Mouse (Mus musculus): ENCODE measurements at regions not wholly inside any gene's neighbourhood (a gene's known extent, or its start where the extent isn't known, plus 50 kb on each side); places are given as distances from the start of the nearest gene placed in this dataset.
"Not testable (repeated sequence)": the region's sequence is repeated elsewhere in the genome, so short reads cannot be mapped to it uniquely, and the experiment has no call there.

DNA sequence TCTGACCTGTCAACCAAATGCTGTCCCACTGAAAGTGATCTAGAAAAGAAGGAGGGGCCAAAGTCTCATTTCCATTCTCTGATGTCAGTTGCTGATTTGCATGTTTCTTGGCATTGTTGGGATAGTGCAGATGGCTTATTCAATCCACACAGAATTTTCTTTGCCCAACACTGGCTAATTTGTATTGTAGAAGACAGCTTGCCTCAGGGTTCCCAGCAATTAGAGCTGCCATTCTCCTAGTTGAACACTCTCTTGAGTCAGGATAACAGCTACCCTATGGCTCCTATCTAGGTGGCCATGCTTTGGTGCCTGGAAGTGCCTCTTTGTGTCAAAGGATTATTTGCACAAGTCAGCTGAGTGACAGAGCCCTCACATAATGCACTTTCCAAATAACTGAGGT is 569.0 kb downstream of the Lrriq3 start:
- Histone ChIP-seq H3K4me3 (no peak overlapping the region), H3K4me2 (no peak overlapping the region), H3K9me3 (no peaks in the 10 kb centered on the region), H3K4me1 (no peaks in the 10 kb centered on the region), H3K9ac (no peak overlapping the region), H3K27ac (no peak overlapping the region), H3K27me3 (no peaks in the 10 kb centered on the region), H3K36me3 (no peaks in the 10 kb centered on the region)
- ATAC-seq (ENCODE audit: borderline replicate concordance, extremely low read depth, low FRiP score, low TSS enrichment) = no peak

DNA sequence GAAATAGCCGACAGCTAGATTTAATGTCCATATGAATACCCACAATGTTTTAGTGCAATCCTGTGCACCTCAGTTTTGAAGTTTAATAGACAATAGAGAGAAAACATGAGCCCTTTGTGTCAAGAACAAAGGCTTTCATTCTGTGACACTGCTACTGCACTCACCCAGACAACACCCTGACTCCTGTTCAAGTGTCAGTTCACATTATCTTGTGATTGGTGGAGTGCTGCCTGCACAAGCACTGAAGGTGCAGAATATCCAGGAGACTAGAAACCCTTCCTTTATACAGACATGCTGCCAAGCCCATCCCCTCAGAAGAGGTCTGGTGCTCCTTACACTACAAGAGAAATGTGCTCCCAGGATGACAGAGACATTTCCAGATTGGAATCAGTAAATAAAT is 579.3 kb downstream of the Lrriq3 start:
- Histone ChIP-seq H3K36me3 (no peaks in the 10 kb centered on the region), H3K27ac (no peak overlapping the region), H3K4me1 (no peaks in the 10 kb centered on the region), H3K4me3 (no peak overlapping the region), H3K27me3 (no peaks in the 10 kb centered on the region), H3K9me3 (no peaks in the 10 kb centered on the region), H3K4me2 (no peak overlapping the region), H3K9ac (no peak overlapping the region)
- no peak for ATAC-seq (ENCODE audit: borderline replicate concordance, extremely low read depth, low FRiP score, low TSS enrichment)
- 82% methylated on average over 1 of the region's 1 CpGs for WGBS

DNA sequence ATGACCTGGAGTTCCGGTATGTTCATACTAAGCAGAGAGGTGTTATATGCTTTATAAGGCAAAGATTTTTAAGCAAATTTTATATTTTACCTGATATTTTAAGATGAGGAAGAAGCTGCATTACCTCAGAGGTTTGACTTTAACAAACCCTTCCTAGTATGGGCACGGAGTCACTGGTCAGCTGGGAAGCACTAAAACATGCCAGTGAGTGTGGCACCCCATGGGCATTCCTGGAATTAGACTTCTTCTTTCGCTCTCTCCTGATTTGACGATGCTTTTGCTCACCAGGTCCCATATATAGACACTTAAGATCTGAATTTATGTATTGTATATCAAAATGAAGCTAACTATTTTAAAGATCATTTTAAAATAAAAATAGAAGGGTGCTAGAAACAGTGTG is 587.0 kb downstream of the Lrriq3 start:
- no peaks in the 10 kb centered on the region for H3K27me3 ChIP-seq
- H3K4me1 ChIP-seq = no peaks in the 10 kb centered on the region
- H3K9me3 ChIP-seq = no peaks in the 10 kb centered on the region
- H3K36me3 ChIP-seq = no peaks in the 10 kb centered on the region
- no peak for ATAC-seq (ENCODE audit: borderline replicate concordance, extremely low read depth, low FRiP score, low TSS enrichment)
- no peak overlapping the region for H3K9ac ChIP-seq
- 82% methylated on average over 4 of the region's 4 CpGs for WGBS
- H3K4me2 ChIP-seq = no peak overlapping the region
- no peak overlapping the region for H3K27ac ChIP-seq
- H3K4me3 ChIP-seq = no peak overlapping the region

DNA sequence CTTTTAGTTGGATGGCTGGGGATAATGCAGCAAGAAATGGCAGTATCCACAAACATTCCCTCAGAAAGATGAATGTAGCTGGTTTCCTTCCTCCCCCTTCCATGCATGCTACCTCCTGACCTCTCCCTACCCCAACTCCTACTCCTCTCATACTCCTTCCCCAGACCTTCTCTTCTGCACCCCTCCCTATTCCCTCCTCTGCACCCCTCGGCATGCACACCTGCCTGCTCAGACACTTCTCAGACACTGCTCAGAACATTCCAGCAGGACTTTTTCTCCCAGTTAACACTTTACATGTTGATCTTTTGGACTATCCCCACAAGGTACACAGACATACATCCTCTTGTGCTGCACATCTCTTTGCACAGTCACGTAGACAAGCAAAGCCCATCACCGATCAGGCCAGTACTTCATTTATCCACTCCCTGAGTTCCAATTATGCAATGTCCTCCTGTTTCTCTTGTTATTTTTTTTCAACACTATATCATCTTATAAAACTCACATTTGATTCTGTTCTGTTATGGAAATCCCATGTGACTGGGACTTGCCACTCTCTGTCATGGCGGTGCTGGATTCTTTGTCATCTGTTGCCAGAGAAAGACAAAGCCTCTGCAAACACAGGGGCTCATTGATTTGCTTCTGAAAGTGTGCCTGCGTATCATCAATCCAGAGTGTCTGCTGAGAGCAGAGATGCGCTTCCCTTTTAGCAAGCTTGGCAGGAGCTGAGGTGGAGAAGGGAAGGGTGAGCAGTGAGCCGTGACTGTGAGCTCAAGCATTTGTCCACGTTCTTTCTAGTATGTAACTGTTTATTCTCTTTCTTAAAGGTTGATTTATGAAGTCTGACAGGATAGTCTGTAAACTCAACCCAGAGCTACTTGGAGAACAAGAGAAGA is 589.9 kb downstream of the Lrriq3 start:
- 37% methylated on average over 8 of the region's 8 CpGs for WGBS
- Histone ChIP-seq H3K4me3 (no peak overlapping the region), H3K9me3 (no peaks in the 10 kb centered on the region), H3K4me2 (no peak overlapping the region), H3K27ac (no peak overlapping the region), H3K27me3 (no peaks in the 10 kb centered on the region), H3K36me3 (no peaks in the 10 kb centered on the region), H3K9ac (no peak overlapping the region), H3K4me1 (no peaks in the 10 kb centered on the region)
- no peak for ATAC-seq (ENCODE audit: borderline replicate concordance, extremely low read depth, low FRiP score, low TSS enrichment)

DNA sequence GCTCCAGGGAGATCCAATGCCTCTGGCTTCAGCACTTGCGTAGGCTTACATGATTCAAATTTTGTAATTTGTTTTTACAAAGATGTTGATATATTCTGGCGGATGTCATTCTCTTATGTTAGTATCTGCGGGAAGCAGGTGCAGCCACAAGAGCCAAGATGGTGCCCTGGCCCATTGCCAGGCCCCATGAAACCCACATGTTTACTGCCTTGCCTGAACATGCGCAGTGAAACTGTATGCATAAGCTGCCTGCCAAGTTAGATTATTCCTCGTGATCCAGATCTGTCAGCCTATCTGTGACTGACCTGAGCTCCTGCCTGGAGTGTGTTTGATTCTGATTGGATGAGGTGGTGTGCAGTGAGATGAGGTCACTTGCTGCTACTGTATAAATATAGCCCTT is 595.1 kb downstream of the Lrriq3 start:
- no peak for ATAC-seq (ENCODE audit: borderline replicate concordance, extremely low read depth, low FRiP score, low TSS enrichment)
- Histone ChIP-seq H3K4me1 (no peaks in the 10 kb centered on the region), H3K27ac (no peak overlapping the region), H3K9me3 (no peaks in the 10 kb centered on the region), H3K9ac (no peak overlapping the region), H3K4me2 (no peak overlapping the region), H3K36me3 (no peaks in the 10 kb centered on the region), H3K27me3 (no peaks in the 10 kb centered on the region), H3K4me3 (no peak overlapping the region)
- WGBS = 68% methylated on average over 5 of the region's 5 CpGs

DNA sequence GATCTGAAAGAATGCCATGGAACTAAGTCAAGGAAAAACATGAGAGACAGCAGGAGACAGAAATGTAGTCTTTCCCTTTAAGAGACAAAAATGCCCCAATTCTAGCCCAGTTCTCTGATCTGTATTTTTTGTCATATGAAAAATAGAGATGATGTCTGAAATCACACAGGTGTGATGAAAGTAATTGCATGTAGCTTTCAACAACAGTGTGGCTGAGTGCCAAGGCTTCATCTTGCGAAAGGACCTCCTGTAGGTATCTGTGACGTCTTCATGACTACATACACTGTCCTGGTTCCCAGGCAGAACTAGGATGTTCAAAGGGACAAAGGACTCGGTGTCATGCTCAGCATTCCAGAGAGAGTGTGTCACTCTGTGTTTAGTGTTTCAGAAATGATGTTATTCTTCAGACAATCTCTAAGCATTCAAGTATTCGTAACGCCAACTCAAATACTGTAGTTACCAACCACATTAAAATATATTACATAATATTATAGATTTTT is 629.8 kb downstream of the Lrriq3 start:
- WGBS = 65% methylated on average over 5 of the region's 5 CpGs

DNA sequence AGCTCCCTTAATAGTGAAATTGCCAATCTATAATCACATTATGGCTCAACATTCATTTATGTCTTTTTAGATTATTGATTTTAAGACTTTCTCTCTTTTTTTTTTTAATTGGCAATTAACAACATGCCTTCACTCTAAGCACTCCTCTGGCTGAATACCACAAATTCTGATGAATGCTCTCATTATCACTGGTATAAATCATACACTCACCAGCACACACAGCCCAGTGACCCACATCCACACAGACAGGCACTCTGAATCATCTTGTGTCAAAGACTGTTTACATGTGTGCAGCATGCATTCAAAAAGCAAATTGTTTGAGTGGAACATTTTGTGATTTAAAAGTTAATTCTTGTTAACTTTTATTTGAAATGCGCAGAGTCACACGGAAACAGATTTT is 649.2 kb downstream of the Lrriq3 start:
- Histone ChIP-seq H3K4me2 (no peak overlapping the region), H3K27me3 (no peaks in the 10 kb centered on the region), H3K9me3 (no peaks in the 10 kb centered on the region), H3K4me1 (no peaks in the 10 kb centered on the region), H3K36me3 (no peaks in the 10 kb centered on the region), H3K27ac (no peak overlapping the region), H3K9ac (no peak overlapping the region), H3K4me3 (no peak overlapping the region)
- 92% methylated on average over 2 of the region's 2 CpGs for WGBS
- no peak for ATAC-seq (ENCODE audit: borderline replicate concordance, extremely low read depth, low FRiP score, low TSS enrichment)

More for the DNA sequence above, 629.8 kb downstream of the Lrriq3 start:
- H3K36me3 ChIP-seq = no peaks in the 10 kb centered on the region
- no peak overlapping the region for H3K4me3 ChIP-seq
- H3K9me3 ChIP-seq = no peaks in the 10 kb centered on the region
- no peak overlapping the region for H3K9ac ChIP-seq
- no peaks in the 10 kb centered on the region for H3K4me1 ChIP-seq
- no peak overlapping the region for H3K4me2 ChIP-seq
- no peaks in the 10 kb centered on the region for H3K27me3 ChIP-seq
- no peak for ATAC-seq (ENCODE audit: borderline replicate concordance, extremely low read depth, low FRiP score, low TSS enrichment)
- H3K27ac ChIP-seq = no peak overlapping the region

DNA sequence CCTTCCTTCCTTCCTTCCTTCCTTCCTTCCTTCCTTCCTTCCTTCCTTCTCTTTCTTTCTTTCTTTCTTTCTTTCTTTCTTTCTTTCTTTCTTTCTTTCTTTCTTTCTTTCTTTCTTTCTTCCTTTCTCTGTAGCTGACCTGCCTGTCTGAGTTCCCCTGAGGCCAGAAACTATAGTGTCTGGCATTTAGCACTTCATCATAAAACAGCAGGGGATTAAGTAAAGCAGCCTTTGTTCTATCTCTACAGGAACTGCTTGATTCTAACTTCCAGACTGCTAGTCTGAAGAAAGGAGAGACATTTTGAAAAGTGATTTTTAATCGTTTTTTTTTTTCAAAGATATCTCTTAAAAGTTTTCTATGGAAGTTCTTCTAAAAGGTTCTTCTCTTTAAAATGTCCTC is 653.4 kb downstream of the Lrriq3 start:
- not testable (repeated sequence) for ATAC-seq (ENCODE audit: borderline replicate concordance, extremely low read depth, low FRiP score, low TSS enrichment); H3K9ac ChIP-seq; H3K36me3 ChIP-seq; H3K4me3 ChIP-seq; H3K4me2 ChIP-seq; H3K4me1 ChIP-seq; H3K27me3 ChIP-seq; H3K9me3 ChIP-seq; H3K27ac ChIP-seq
- 22% methylated on average over 1 of the region's 1 CpGs for WGBS

DNA sequence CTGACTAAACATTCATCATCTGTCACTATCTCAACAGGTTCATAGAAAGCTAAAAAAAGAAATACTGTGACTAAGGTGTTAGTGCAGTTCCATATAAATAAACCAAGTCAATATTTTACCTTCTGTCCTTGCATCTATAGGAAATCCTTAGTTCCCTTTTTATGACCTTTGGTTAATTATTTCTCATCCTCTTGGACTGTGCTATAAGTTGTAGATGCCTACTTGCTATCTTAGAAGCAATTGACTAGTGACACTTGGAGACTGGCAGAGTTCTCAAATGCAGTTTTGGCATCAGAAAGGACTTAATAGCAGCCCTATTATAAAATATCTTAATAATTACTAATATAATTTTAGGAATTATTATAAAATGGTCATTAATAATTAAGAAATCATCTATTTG is 654.3 kb downstream of the Lrriq3 start:
- Histone ChIP-seq H3K9me3 (no peaks in the 10 kb centered on the region), H3K4me1 (no peaks in the 10 kb centered on the region), H3K27ac (no peak overlapping the region), H3K36me3 (no peaks in the 10 kb centered on the region), H3K27me3 (no peaks in the 10 kb centered on the region), H3K9ac (no peak overlapping the region), H3K4me2 (no peak overlapping the region), H3K4me3 (no peak overlapping the region)
- no peak for ATAC-seq (ENCODE audit: borderline replicate concordance, extremely low read depth, low FRiP score, low TSS enrichment)

DNA sequence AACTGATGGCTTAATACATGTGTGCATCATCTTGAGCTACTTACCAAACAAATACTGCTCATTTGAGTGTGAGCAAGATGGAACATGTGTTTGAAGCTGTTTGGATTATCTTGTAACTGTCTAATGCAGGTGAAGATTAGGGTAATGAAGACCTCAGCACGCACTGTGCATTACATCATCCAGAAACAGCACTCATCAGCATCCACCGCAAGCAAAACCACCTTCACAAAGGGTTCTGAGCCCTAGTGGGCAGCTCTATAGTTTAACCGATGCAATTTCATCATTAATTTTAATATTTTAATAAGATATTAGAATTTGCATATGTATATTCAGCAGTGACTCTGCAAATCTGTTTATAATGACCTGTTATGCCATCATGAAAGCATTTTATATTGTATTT is 664.1 kb downstream of the Lrriq3 start:
- ATAC-seq (ENCODE audit: borderline replicate concordance, extremely low read depth, low FRiP score, low TSS enrichment) = no peak
- Histone ChIP-seq H3K4me1 (no peaks in the 10 kb centered on the region), H3K27ac (no peak overlapping the region), H3K27me3 (no peaks in the 10 kb centered on the region), H3K36me3 (no peaks in the 10 kb centered on the region), H3K9ac (no peak overlapping the region), H3K4me3 (no peak overlapping the region), H3K9me3 (no peaks in the 10 kb centered on the region), H3K4me2 (no peak overlapping the region)
- 77% methylated on average over 3 of the region's 3 CpGs for WGBS

DNA sequence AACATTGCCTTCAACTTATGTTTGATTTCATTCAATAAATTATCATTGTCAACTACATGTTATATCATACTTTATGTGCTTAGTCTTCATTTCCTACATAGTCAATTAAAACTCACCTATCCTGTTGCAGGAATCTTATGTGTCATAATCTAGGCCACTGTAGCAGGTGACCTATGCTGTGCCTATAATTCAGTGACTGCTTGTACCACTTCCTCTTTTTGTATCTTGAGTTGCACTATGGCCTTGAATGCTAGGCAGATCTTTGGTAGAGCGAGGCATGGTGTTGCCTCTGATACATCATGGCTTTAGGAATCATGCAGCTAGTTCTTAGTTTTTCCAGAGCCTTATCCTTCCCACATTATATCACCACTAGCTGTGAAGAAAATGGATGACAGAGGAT is 682.8 kb downstream of the Lrriq3 start:
- WGBS = 96% methylated on average over 1 of the region's 1 CpGs
- no peak overlapping the region for H3K9ac ChIP-seq
- H3K4me2 ChIP-seq = no peak overlapping the region
- H3K9me3 ChIP-seq = no peaks in the 10 kb centered on the region
- H3K4me1 ChIP-seq = no peaks in the 10 kb centered on the region
- H3K27me3 ChIP-seq = no peaks in the 10 kb centered on the region
- H3K36me3 ChIP-seq = no peaks in the 10 kb centered on the region
- H3K27ac ChIP-seq = no peak overlapping the region
- H3K4me3 ChIP-seq = no peak overlapping the region
- no peak for ATAC-seq (ENCODE audit: borderline replicate concordance, extremely low read depth, low FRiP score, low TSS enrichment)

DNA sequence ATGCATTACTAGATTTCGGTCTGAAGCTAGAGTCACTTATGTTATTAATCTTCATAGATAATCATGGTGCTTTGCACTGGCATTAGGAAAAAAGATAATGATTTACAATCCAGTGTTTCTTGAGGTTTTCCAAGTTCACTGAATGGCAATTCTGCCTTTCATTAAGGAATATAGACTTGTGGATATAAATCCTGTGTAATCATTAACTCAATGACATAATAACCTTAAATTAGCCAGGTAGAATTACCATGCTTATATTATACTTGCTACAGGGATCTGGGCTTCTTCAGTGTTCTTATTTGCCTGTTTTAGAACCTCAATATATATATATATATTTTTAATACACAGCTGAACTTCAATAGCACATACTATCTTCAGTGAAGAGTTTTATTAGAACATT is 683.8 kb downstream of the Lrriq3 start:
- WGBS = 72% methylated on average over 1 of the region's 1 CpGs
- ATAC-seq (ENCODE audit: borderline replicate concordance, extremely low read depth, low FRiP score, low TSS enrichment) = no peak

DNA sequence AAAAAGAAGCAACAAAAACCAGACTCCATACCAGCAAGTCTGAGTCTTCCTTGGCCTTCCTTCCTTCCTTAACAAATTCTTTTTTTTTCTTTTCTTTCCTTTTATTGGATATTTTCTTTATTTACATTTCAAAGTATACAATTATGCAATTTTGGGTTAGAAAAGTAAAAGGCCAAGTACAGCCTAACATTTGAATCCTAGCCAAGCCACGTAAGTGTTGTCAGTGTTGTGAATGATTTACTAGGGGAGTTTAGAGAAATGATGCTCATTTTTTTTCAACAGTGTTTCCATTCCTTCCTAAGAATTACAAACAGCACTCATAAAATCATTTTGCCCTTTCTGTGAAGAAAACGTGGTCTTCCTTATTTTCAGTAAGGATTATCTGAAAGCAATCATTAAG is 722.5 kb downstream of the Lrriq3 start:
- 25% methylated on average over 2 of the region's 2 CpGs for WGBS
- H3K9ac ChIP-seq = no peak overlapping the region
- no peak overlapping the region for H3K27ac ChIP-seq
- H3K4me3 ChIP-seq = no peak overlapping the region
- H3K27me3 ChIP-seq = no peaks in the 10 kb centered on the region
- no peaks in the 10 kb centered on the region for H3K9me3 ChIP-seq
- H3K36me3 ChIP-seq = no peaks in the 10 kb centered on the region
- no peaks in the 10 kb centered on the region for H3K4me1 ChIP-seq
- H3K4me2 ChIP-seq = no peak overlapping the region
- no peak for ATAC-seq (ENCODE audit: borderline replicate concordance, extremely low read depth, low FRiP score, low TSS enrichment)

More for the DNA sequence above, 683.8 kb downstream of the Lrriq3 start:
- H3K9ac ChIP-seq = no peak overlapping the region
- H3K36me3 ChIP-seq = no peaks in the 10 kb centered on the region
- H3K4me1 ChIP-seq = no peaks in the 10 kb centered on the region
- no peak overlapping the region for H3K4me2 ChIP-seq
- no peak overlapping the region for H3K4me3 ChIP-seq
- H3K27ac ChIP-seq = no peak overlapping the region
- H3K9me3 ChIP-seq = no peaks in the 10 kb centered on the region
- H3K27me3 ChIP-seq = no peaks in the 10 kb centered on the region
